Mouse (Mus musculus) hindbrain, embryonic 16.5 days (tissue): ENCODE measurements around the gene Rps27a. TPM values are rescaled to one million over a fixed set of nuclear protein-coding genes. Genes with fewer than 3 reads are reported as not detected.
"Not testable (repeated sequence)": the region's sequence is repeated elsewhere in the genome, so short reads cannot be mapped to it uniquely, and the experiment has no call there.

Experiments
- ATAC-seq: fragments of 200-750 bp; cut with Nextera tagmentation; 2 replicates; pipeline ENCODE4 v1.8.0; 2017; ENCODE audit warnings: moderate TSS enrichment, moderate library complexity
- H3K27ac ChIP-seq: fragments of 300-500 bp; sonication (generic); 2 replicates; pipeline ENCODE4 v1.5.1; 2014; ENCODE audit warnings: low read depth, mild to moderate bottlenecking, control low read depth, low read length, moderate library complexity
- H3K27me3 ChIP-seq: fragments of 300-500 bp; sonication (generic); replicated peaks from 2 replicates; pipeline ENCODE4 v1.6.1; 2014; ENCODE audit warnings: low read length; ENCODE audit not compliant: control insufficient read depth, insufficient read depth
- H3K36me3 ChIP-seq: fragments of 300-500 bp; sonication (generic); 2 replicates; pipeline ENCODE4 v1.6.1; 2014; ENCODE audit warnings: mild to moderate bottlenecking, low read length, moderate library complexity, mixed read lengths; ENCODE audit not compliant: control insufficient read depth, insufficient read depth
- H3K4me1 ChIP-seq: fragments of 300-500 bp; sonication (generic); 2 replicates; pipeline ENCODE4 v1.6.1; 2014; ENCODE audit warnings: low read depth, low read length; ENCODE audit not compliant: control insufficient read depth, insufficient read depth
- H3K4me2 ChIP-seq: fragments of 300-500 bp; sonication (generic); 2 replicates; pipeline ENCODE4 v1.6.1; 2014; ENCODE audit warnings: mild to moderate bottlenecking, low read length, control low read depth, moderate library complexity
- H3K4me3 ChIP-seq: fragments of 300-500 bp; sonication (generic); 2 replicates; pipeline ENCODE4 v1.5.1; 2014; ENCODE audit warnings: mild to moderate bottlenecking, low read length, control low read depth, moderate library complexity
- H3K9ac ChIP-seq: fragments of 300-500 bp; sonication (generic); 2 replicates; pipeline ENCODE4 v1.6.1; 2014; ENCODE audit warnings: low read depth, mild to moderate bottlenecking, control low read depth, low read length, moderate library complexity
- H3K9me3 ChIP-seq: fragments of 300-500 bp; sonication (generic); 2 replicates; pipeline ENCODE4 v1.6.1; 2014; ENCODE audit warnings: mild to moderate bottlenecking, low read length, moderate library complexity; ENCODE audit not compliant: control insufficient read depth
- WGBS: fragments of 180-500 bp; shearing (Covaris S2); extraction: QIAGEN DNeasy Blood & Tissue Kit; methylation state at CpG from one replicate; pipeline ENCODE4 v1.1.7; 2014; 5-methylcytosine and 5-hydroxymethylcytosine counted together
- polyA plus RNA-seq: library from polyadenylated mRNA; unstranded; fragments of >200 nt; fragmentation: Nextera tagmentation; extraction: Ambion mirVana; gene quantifications from 2 replicates; pipeline ENCODE4 v1.2.1, GENCODE M21; 2015

Gene Rps27a
- polyA plus RNA-seq, 1 experiment from 2014 or later: 463 TPM

DNA sequence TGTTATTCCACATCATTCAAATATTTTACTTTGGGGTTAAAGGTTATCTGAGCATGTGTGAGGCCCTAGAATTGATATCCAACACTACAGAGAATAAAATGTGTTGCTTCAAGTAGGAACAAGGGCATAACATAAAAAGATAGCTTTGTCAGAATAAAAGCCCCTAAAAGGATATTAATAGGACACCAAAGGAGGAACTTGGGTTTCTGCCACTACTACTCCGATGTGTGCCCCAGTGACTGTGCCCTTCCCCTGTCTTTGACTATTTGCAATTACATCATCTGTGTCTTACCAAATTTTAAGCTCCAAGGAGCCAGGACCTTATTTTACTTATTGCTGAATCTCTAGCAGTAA, 1.5 kb upstream of the Rps27a start:
- Histone ChIP-seq H3K9ac (no peak overlapping the region), H3K9me3 (no peaks in the 10 kb centered on the region), H3K36me3 (peaks cover 3% of the 10 kb centered on the region), H3K27me3 (no peaks in the 10 kb centered on the region), H3K4me3 (no peak overlapping the region), H3K4me2 (no peak overlapping the region), H3K27ac (no peak overlapping the region), H3K4me1 (peaks cover 13% of the 10 kb centered on the region)
- 84% methylated on average over 1 of the region's 1 CpGs for WGBS
- no peak for ATAC-seq

DNA sequence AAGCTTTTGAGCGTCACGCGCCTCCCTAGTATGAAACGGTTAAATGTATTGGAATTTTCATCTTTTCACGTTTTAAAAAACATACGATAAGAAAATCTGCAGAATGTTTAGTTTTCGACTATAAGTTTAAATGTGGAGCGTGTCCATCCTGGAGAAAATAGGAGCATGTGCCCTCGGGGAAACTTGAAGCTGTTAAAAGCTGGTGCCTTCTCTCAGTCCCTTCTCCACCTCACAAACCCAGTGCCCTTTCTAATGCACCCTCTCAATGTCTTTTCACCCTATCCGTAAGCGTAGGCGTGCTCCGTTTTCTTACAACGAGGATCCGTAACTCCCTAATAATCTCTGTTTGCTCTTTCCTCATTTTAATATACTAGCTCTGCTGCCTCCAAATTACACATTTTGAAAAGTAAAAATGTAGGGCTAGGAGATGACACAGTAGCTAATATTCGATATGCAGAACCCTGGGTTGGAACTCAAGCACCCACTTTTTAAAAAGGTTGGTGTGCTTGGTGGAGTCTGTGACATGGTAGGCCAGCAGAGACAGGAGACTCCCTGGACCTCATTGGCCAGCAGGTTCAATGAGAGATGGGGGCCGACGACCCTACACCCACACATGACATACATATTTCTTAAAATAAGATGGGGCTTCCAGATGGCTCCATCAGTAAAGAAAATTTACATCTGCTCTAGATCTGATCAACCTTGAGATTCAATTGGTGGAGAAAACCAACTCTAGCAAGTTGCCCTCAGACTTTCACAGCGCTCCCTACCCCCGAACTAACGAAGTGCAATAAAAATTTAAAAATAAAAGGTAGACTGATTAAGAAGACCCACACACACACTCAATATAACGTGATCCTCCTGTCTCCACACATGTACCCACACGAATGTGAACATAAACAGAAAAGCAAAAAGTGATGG, 855 bp upstream of the Rps27a start:
- ATAC-seq: peak; percentile 6; the same call in 1 of the 2 replicates
- WGBS: 26% methylated on average over 23 of the region's 23 CpGs

DNA sequence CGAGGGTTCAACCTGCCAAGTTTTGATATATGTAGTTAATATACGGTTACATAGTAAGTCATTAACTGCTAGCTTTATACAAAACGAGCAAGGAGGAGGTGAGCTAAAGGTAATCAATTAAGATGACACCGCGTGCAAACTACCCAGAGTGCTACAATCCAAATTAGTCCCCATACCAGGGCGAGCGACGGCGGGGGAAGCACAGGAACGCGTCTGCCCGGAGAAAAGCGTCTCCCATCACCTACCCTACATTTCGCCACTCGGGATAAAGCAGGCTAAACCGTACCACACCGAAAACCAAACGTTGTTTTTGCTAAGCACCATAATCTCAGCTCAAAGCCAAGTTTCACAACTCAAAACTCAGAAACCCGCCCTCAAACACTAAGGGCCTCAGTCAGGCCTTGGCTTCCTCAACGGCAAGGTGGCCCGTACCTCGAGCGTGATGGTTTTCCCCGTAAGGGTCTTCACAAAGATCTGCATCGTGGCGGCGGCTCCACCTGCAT, 609 bp downstream of the Rps27a start:
- peak; percentile 15 for ATAC-seq
- under 1% methylated on average over 27 of the region's 27 CpGs for WGBS
- Histone ChIP-seq H3K27ac (peak overlapping the region; percentile 79), H3K4me2 (peak overlapping the region; percentile 63), H3K27me3 (no peaks in the 10 kb centered on the region), H3K9ac (peak overlapping the region; percentile 85), H3K4me3 (peak overlapping the region; percentile 72), H3K9me3 (no peaks in the 10 kb centered on the region), H3K4me1 (peaks cover 13% of the 10 kb centered on the region), H3K36me3 (peaks cover 12% of the 10 kb centered on the region)

More for the DNA sequence above, 855 bp upstream of the Rps27a start:
- Histone ChIP-seq H3K27ac (peak overlapping the region; percentile 89), H3K9me3 (no peaks in the 10 kb centered on the region), H3K36me3 (peaks cover 9% of the 10 kb centered on the region), H3K4me3 (peak overlapping the region; percentile 72), H3K4me2 (peak overlapping the region; percentile 69), H3K9ac (peak overlapping the region; percentile 85), H3K27me3 (no peaks in the 10 kb centered on the region), H3K4me1 (peaks cover 13% of the 10 kb centered on the region)

DNA sequence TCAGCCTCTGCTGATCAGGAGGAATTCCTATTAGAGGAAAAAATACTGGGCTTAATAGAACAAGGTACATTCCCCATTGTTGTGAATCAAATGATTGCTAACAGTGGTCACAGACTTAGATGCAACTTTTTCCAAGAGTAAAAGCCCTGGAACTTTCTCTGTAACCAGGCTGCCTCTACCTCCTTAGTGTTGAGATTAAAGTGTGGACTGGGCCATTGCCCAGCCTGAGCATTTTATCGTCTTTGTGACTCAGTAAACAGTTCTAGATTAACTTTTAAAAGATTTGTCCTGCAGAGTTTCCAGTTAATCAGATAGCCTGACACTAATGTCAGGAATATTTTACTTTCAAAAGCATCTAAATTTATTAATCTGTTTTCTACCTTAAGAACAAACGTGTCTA, 1.1 kb downstream of the Rps27a start:
- Histone ChIP-seq H3K4me2 (peak overlapping the region; percentile 63), H3K27me3 (no peaks in the 10 kb centered on the region), H3K4me1 (peaks cover 13% of the 10 kb centered on the region), H3K9me3 (no peaks in the 10 kb centered on the region), H3K9ac (peak overlapping the region; percentile 85), H3K27ac (no peak overlapping the region), H3K36me3 (peaks cover 14% of the 10 kb centered on the region), H3K4me3 (peak overlapping the region; percentile 72)
- ATAC-seq: no peak
- WGBS: 21% methylated on average over 2 of the region's 2 CpGs

DNA sequence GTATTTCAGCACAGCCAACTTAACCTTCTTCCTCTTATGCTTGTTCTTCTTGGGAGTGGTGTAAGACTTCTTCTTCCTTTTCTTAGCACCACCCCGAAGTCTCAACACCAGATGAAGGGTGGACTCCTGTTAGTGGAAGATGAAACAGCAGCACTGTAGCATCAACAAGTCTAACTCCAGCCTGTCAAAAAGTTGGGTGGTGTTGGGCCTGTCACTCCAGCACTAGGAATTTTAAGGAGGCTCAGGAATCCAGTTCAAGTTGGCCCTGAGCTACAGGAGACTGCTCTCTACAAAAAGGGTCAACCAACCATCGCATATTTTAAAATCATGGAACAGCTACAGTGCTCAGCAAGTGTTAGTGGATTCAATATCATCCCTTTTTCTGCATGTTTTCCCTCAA, 1.6 kb downstream of the Rps27a start:
- H3K36me3 ChIP-seq: peaks cover 17% of the 10 kb centered on the region
- H3K4me3 ChIP-seq, H3K9me3 ChIP-seq, H3K9ac ChIP-seq, ATAC-seq, H3K27me3 ChIP-seq, H3K27ac ChIP-seq: not testable (repeated sequence)
- WGBS: 99% methylated on average over 2 of the region's 2 CpGs
- H3K4me2 ChIP-seq: peak overlapping the region; percentile 63
- peaks cover 13% of the 10 kb centered on the region for H3K4me1 ChIP-seq

DNA sequence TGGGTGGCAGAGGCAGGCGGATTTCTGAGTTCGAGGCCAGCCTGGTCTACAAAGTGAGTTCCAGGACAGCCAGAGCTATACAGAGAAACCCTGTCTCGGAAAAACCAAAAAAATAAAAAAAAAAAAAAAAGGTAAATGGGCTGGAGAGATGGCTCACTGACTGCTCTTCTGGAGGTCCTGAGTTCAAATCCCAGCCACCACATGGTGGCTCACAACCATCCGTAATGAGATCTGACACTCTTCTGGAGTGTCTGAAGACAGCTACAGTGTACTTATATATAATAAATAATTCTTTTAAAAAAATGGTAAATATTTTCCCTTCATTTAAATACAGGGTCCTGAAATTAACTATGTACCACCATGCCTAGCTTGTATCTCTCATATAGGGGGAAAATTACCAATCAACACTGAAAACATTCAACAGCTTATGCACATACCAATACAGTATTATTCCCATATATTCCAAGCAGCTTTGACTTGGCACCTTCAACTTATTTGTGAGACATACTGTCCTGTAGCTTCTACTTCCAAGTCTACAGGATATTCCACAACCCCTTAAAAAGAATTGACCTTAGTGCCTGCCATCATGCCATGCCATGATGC, 2.7 kb downstream of the Rps27a start:
- H3K4me3 ChIP-seq, H3K9me3 ChIP-seq, H3K27ac ChIP-seq, ATAC-seq, H3K27me3 ChIP-seq, H3K9ac ChIP-seq, H3K4me2 ChIP-seq: not testable (repeated sequence)
- peaks cover 13% of the 10 kb centered on the region for H3K4me1 ChIP-seq
- 81% methylated on average over 4 of the region's 4 CpGs for WGBS
- peaks cover 19% of the 10 kb centered on the region for H3K36me3 ChIP-seq

DNA sequence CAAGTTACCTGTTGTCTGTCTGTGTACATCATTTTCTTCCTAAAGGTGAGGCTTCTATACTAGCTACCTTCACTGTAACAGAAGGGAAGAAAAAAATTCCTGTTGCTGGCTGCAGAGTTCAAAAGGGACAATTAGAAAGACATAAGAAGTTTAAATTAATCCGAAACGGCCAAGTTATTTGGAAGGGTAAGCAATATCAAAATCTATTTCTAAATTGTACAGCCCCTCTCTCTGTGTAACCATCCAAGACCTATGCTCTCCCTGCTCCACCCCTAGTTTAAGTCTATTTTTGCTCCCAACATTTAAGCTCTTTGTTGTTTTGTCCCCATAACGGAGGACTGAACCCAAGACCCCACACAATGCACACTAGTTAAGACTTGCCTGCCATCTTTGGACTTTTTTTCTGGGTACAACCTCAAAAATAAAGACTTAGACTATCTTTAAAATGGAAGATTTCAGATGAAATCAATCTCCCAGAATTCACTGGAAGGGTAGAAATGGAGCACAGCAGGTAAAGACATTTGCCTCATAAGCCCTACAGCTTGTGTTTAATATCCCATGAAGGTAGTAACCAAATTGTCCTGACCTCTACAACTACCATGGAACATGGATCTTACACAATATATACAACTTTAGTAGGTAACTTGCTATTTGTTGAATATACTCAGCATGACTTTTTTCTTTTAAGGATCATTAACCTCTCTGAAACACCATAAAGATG, 3.5 kb downstream of the Rps27a start:
- peaks cover 20% of the 10 kb centered on the region for H3K36me3 ChIP-seq
- no peak overlapping the region for H3K9ac ChIP-seq
- WGBS: 91% methylated on average over 3 of the region's 3 CpGs
- no peak overlapping the region for H3K4me3 ChIP-seq
- peaks cover 13% of the 10 kb centered on the region for H3K4me1 ChIP-seq
- no peaks in the 10 kb centered on the region for H3K9me3 ChIP-seq
- H3K27ac ChIP-seq: no peak overlapping the region
- no peak overlapping the region for H3K4me2 ChIP-seq
- no peak for ATAC-seq
- H3K27me3 ChIP-seq: no peaks in the 10 kb centered on the region

DNA sequence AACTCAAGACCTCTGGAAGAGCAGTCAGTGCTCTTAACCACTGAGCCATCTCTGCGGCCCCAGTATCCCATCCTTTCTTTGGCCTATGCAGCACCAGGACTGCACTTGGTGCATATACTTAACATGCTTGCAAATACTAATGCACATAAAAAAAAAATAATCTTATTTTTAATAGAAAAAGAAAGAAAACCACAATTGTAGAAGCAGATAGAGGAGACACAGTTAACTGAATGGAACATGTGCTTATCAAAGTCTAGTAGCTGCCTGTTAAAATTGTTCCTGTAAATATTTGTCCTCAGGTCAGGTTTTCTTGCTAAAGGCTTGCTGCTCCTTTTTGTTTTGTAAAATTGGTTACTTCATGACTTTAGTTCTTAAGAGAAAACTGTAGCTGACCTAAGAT, 9.7 kb downstream of the Rps27a start:
- H3K36me3 ChIP-seq: peaks cover 26% of the 10 kb centered on the region
- no peaks in the 10 kb centered on the region for H3K4me1 ChIP-seq
- 100% methylated on average over 1 of the region's 1 CpGs for WGBS
- H3K27me3 ChIP-seq: no peaks in the 10 kb centered on the region
- ATAC-seq: no peak
- no peak overlapping the region for H3K9ac ChIP-seq
- H3K9me3 ChIP-seq: no peaks in the 10 kb centered on the region
- no peak overlapping the region for H3K27ac ChIP-seq
- no peak overlapping the region for H3K4me2 ChIP-seq
- H3K4me3 ChIP-seq: no peak overlapping the region
